In the genomic region with DNA sequence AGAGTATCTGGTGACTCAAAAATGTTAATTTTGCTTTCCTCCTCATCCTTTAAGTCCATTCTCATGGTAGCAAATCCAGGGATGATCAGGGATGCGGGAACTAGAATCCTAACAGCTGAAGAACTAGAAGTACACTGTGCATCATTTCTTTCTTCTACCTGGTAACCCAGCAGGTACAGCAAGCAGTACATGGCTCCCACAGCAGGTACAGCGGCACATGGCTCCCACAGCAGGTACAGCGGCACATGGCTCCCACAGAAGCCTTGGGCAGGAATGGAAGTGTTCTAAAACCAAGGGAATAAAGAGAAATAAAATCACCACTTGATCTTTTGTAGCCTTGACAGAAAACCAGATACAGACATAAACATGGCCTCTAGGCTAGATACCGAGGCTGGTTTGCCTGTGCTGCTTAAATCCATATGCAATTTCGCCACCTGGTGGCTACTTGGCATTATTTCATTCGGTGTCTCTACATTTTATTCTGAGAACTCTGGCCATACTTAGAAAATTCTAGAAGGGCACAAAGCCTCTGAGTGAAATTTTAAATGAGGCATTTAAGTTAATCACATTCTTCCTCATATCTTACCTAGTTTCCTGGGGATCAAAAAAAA, we compare ENCODE assay signal across 8 mouse cellular contexts. TPM values are rescaled to one million over a fixed set of nuclear protein-coding genes. Genes with fewer than 3 reads are reported as not detected.
DNase-seq lines count a peak whose midpoint lies in the region.

No protein-coding gene starts in this region.

- DNase-seq in right cerebral cortex, adult 2 months (ENCODE audit: low spot score in 2 of 2), result peak; percentile 55 to 63
- DNase-seq in right cerebral cortex, postnatal 25 days, result no peak
- peak; percentile 66 for DNase-seq in adrenal gland, postnatal 14 days
- DNase-seq in embryo, embryonic 9.5 days (ENCODE audit: extremely low spot score), result peak; percentile 42
- DNase-seq in kidney, adult 9 months, result peak; percentile 54
- DNase-seq in lung, postnatal 14 days, result peak; percentile 49
- peak; percentile 71 to 76 for DNase-seq in right cerebral cortex, postnatal 10 days (ENCODE audit: low spot score in 2 of 2)
- no peak for DNase-seq in ovary, postnatal 36 days (ENCODE audit: low spot score)

RNA-seq across cellular contexts. Expression of a gene that starts 22.2 kb away (rescaled TPM):
- 10.5 and 13.3 TPM in 2 replicates for total RNA-seq in adrenal gland, postnatal 14 days (2021)

RNA-seq across cellular contexts. Expression of a gene that starts 22.9 kb away (rescaled TPM):
- total RNA-seq in adrenal gland, postnatal 14 days (2021), result 6.8 and 8.4 TPM in 2 replicates

RNA-seq across cellular contexts. Expression of a gene that starts 34.2 kb away (rescaled TPM):
- 6.0 and 6.3 TPM in 2 replicates for total RNA-seq in adrenal gland, postnatal 14 days (2021)

RNA-seq across cellular contexts. Expression of a gene that starts 38.5 kb away (rescaled TPM):
- total RNA-seq in adrenal gland, postnatal 14 days (2021), result 7.3 and 7.4 TPM in 2 replicates

RNA-seq across cellular contexts. Expression of a gene that starts 38.5 kb away (rescaled TPM):
- 0.75 TPM in 1 of 2 replicates, not detected in the other for total RNA-seq in adrenal gland, postnatal 14 days (2021)

Comparison
In these comparisons a context has a peak if more than half of its experiments do, and no peak if none do; other contexts are left out.
1. DNase-seq: peak in right cerebral cortex, adult 2 months (2 of 2), adrenal gland, postnatal 14 days (single experiment), embryo, embryonic 9.5 days (single experiment), kidney, adult 9 months (single experiment), lung, postnatal 14 days (single experiment) and right cerebral cortex, postnatal 10 days (2 of 2); none in right cerebral cortex, postnatal 25 days (single experiment) and ovary, postnatal 36 days (single experiment).